Mouse (Mus musculus) erythroblast, embryonic 14.5 days (primary cell): ENCODE measurements around the gene Pdzd3.

ENCODE experiments used
- GATA1 ChIP-seq: IDR thresholded peaks from 2 replicates; pipeline ENCODE4 v1.6.1; 2012; ENCODE audit warnings: low read length, inconsistent platforms, mixed read lengths
- TAL1 ChIP-seq: IDR thresholded peaks from 3 replicates; pipeline ENCODE4 v1.6.1; 2012; ENCODE audit warnings: low read length, inconsistent platforms, mixed read lengths

- TF ChIP-seq TAL1 (no peak), GATA1 (no peak)
These were observed 41.2 kb upstream of the Pdzd3 start for GRCm38 (mm10) chr9:44292490-44292889.
